Mouse (Mus musculus) 3T3-L1 (cell line): ENCODE data around the gene Olfr859.
"Not testable (repeated sequence)": the region's sequence is repeated elsewhere in the genome, so short reads cannot be mapped to it uniquely, and the experiment has no call there.

Experiments
- DNase-seq: peaks from one replicate; pipeline ENCODE4 v3.0.0-alpha.2; 2015; ENCODE audit warnings: low read depth, low spot score

Olfr859 gene

DNA sequence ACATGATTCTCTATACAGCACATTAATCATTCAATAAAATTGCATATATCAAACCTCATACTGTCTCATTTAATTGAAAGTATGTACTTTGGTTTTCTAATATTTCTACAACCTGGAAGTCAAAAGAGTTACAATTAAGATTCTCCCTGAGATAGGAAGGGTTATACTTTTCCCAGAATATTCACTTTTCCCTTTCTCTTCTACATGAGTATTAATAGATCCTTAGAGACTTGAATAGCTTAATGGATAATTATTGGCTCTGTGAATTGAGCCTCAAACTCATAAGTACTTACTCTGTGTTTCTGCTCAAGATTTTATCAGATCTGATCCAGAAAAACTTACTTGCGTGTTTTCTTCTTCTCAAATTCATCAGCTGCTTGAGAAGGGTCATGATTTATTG is at the start of gene Olfr859:
Gene Olfr859 (plus strand): TSS at position 301 of the 400 bp plus-strand sequence.
- DNase-seq, result not testable (repeated sequence)

DNA sequence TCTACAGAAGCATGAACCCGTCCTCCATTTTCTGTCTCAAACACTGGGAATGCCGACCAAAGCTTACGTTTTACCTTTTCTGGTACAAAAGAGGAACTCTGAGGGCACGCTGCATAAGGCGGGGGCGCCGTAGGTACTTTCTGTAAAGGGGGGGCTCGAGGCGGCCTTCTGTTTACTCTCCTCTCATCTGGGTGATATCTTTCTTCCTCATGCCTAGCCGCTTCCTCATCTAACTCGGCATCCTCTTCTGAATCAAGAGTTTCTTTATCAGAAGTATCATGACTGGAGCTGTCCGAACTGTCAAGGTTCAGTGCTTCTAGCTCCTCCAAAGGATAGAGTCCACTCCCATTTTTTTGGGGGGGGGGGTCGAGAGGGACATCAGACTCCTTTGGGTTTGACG is 35.6 kb upstream of the Olfr859 start:
- no peak for DNase-seq

DNA sequence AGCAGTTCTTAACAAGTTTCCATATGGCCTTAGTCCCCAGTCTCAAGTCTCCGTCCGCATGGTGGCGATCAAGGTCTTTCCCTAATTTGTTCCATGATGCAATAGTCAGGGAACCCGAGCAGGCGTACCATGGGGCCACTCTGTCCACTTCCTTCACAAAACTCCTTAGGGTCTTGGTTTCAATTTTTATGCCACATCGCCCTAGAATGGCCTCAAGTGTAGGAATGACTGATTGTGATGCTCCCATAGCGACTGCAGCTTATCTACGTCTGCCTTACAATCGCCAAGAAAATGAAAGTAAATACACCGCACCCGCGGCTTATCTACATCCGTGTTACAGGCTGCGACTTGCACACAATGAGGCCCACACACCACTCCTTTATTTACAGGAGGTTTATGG is 35.0 kb upstream of the Olfr859 start:
- DNase-seq, result no peak

DNA sequence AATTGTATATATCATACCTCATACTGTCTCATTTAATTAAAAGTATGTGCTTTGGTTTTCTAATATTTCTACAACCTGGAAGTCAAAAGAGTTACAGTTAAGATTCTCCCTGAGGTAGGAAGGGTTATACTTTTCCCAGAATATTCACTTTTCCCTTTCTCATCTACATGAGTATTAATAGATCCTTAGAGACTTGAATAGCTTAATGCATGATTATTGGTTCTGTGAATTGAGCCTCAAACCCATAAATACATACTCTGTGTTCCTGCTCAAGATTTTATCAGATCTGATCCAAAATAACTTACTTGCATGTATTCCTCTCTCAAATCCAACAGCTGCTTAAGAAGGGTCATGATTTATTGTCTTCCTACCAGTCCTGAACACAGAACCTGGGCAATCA is 24.7 kb upstream of the Olfr859 start, which contains the start of gene Olfr58:
Gene Olfr58 (plus strand): TSS at position 301 of the 400 bp plus-strand sequence.
- no peak for DNase-seq

DNA sequence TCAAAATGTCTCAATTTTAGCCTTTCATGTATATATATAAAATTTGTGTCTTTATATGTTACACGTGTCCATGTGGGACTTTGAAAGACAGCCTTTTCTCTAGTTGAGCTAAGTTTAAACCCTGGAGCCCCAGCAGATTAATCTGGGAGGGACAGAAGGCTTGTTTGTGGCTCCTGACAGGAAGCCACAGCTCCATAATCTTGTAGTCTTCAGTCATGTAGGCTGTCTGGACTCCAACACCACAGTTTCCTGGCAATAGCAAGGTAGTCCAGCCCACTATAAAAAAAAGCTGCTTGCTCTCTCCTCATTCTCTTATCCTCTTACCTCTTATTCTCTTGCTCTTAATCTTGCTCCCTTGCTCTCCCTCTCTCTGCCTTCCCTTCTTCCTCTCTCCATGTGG is 1.7 kb upstream of the Olfr859 start:
- no peak for DNase-seq

DNA sequence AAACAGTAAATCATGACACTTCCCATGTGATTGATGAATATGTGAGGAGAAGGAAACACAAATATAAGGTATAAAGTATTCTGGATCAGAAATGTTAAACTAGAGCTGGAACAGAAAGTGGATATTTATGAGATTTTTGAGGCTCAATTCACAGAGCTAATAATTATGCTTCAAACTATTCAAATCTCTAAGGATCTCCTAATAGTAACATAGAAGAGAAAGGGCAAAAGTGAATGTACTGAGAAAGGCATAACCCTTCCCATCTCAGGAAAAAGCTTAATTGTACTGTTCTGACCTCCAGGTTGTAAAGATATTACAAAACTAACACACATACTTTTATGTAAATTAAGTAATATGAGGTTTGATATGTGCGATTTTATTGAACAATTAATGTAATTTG is 44.9 kb downstream of the Olfr859 start, which contains the start of gene Olfr860:
Gene Olfr860 (minus strand): TSS at position 101 of the 400 bp plus-strand sequence.
- DNase-seq, result no peak
